Mouse (Mus musculus) CH12.LX (cell line): ENCODE results near the gene Esr1.

Experiments used
- BHLHE40 ChIP-seq: IDR thresholded peaks from 2 replicates; pipeline ENCODE4 v1.6.1; 2011; ENCODE audit warnings: mild to moderate bottlenecking, low read depth, low read length, improper control_type of control experiment
- CHD1 ChIP-seq: IDR thresholded peaks from 2 replicates; pipeline ENCODE4 v1.6.1; 2012; ENCODE audit warnings: low read depth, low read length, improper control_type of control experiment, inconsistent platforms
- CHD2 ChIP-seq: IDR thresholded peaks from 2 replicates; pipeline ENCODE4 v1.6.1; 2011; ENCODE audit warnings: low read length, improper control_type of control experiment
- CTCF ChIP-seq, 2 experiments: IDR thresholded peaks in 1 of 2; conservative IDR thresholded peaks in 1 of 2; 2 replicates each; pipeline ENCODE4 v1.5.1; 2011 to 2012; ENCODE audit warnings: low read depth in 2 of 2, low read length in 2 of 2, improper control_type of control experiment in 1 of 2, inconsistent platforms in 1 of 2, mild to moderate bottlenecking in 1 of 2, moderate library complexity in 1 of 2
- EP300 ChIP-seq: IDR thresholded peaks from 2 replicates; pipeline ENCODE4 v1.6.1; 2011; ENCODE audit warnings: low read length, improper control_type of control experiment
- HCFC1 ChIP-seq: IDR thresholded peaks from 2 replicates; pipeline ENCODE4 v1.6.1; 2012; ENCODE audit warnings: low read depth, mild to moderate bottlenecking, inconsistent platforms, low read length, improper control_type of control experiment
- JUND ChIP-seq: conservative IDR thresholded peaks from 2 replicates; pipeline ENCODE4 v1.6.1; 2011; ENCODE audit warnings: low read depth, low read length, improper control_type of control experiment
- KAT2A ChIP-seq: IDR thresholded peaks from 2 replicates; pipeline ENCODE4 v1.6.1; 2012; ENCODE audit warnings: low read length, improper control_type of control experiment, inconsistent platforms; ENCODE audit not compliant: insufficient replicate concordance
- POLR2A ChIP-seq: IDR thresholded peaks from 2 replicates; pipeline ENCODE4 v1.6.1; 2011; ENCODE audit warnings: low read depth, mild to moderate bottlenecking, improper control_type of control experiment, low read length
- RAD21 ChIP-seq: IDR thresholded peaks from 2 replicates; pipeline ENCODE4 v1.6.1; 2011; ENCODE audit warnings: low read depth, mild to moderate bottlenecking, low read length, improper control_type of control experiment, moderate library complexity
- SMC3 ChIP-seq: IDR thresholded peaks from 2 replicates; pipeline ENCODE4 v1.6.1; 2011; ENCODE audit warnings: low read depth, low read length, improper control_type of control experiment
- UBTF ChIP-seq: IDR thresholded peaks from 2 replicates; pipeline ENCODE4 v1.6.1; 2012; ENCODE audit warnings: low read depth, mild to moderate bottlenecking, inconsistent platforms, low read length, improper control_type of control experiment, moderate library complexity
- USF1 ChIP-seq: IDR thresholded peaks from 2 replicates; pipeline ENCODE4 v1.6.1; 2014; ENCODE audit warnings: low read depth, mild to moderate bottlenecking, inconsistent platforms, low read length, improper control_type of control experiment
- ZMIZ1 ChIP-seq: IDR thresholded peaks from 2 replicates; pipeline ENCODE4 v1.6.1; 2012; ENCODE audit warnings: low read depth, mild to moderate bottlenecking, inconsistent platforms, low read length, improper control_type of control experiment

GRCm38 (mm10) chr10:4775541-4775940 is 164.1 kb downstream of the Esr1 start:
- TF ChIP-seq UBTF (no peak), CTCF (conservative IDR thresholded peaks at IDR 0.05 in 1 of 2, IDR thresholded peaks at IDR 0.05 in 1 of 2; ENCODE audit: low read depth in 2 of 2, low read length in 2 of 2) (no peak), KAT2A (no peak), HCFC1 (no peak), POLR2A (no peak), EP300 (no peak), CHD2 (no peak), JUND (no peak), BHLHE40 (no peak), SMC3 (no peak), ZMIZ1 (no peak), RAD21 (no peak), CHD1 (no peak), USF1 (no peak)
